Mouse (Mus musculus) cortical plate, adult 2 months (tissue): ENCODE data around the gene 2310034G01Rik. TPM values are rescaled to one million over a fixed set of nuclear protein-coding genes. Genes with fewer than 3 reads are reported as not detected.

ENCODE experiments used
- H3K27ac ChIP-seq: fragments of 200-500 bp; 2 replicates; pipeline ENCODE4 v1.5.1; 2012; ENCODE audit warnings: low read length, control low read depth, inconsistent platforms; ENCODE audit not compliant: insufficient read depth
- H3K4me1 ChIP-seq: fragments of 200-500 bp; 2 replicates; pipeline ENCODE4 v1.6.1; 2011; ENCODE audit warnings: low read length; ENCODE audit not compliant: control insufficient read depth, insufficient read depth
- H3K4me3 ChIP-seq: fragments of 200-500 bp; 2 replicates; pipeline ENCODE4 v1.5.1; 2011; ENCODE audit warnings: mild to moderate bottlenecking, low read length, control low read depth; ENCODE audit not compliant: insufficient read depth
- CTCF ChIP-seq: fragments of 200-500 bp; IDR thresholded peaks from 2 replicates; pipeline ENCODE4 v1.5.1; 2011; ENCODE audit warnings: mild to moderate bottlenecking, control low read depth, low read length; ENCODE audit not compliant: insufficient read depth; ENCODE audit errors: extremely low read depth
- POLR2A ChIP-seq: fragments of 200-500 bp; IDR thresholded peaks from 2 replicates; pipeline ENCODE4 v1.6.1; 2011; ENCODE audit warnings: mild to moderate bottlenecking, low read length, control low read depth; ENCODE audit not compliant: insufficient read depth; ENCODE audit errors: extremely low read depth
- polyA plus RNA-seq: library from polyadenylated mRNA; depleted of rRNA; stranded (reverse); fragments of >200 nt; gene quantifications from 2 replicates; pipeline ENCODE4 v1.2.3, GENCODE M21; 2012

The 2310034G01Rik gene
- polyA plus RNA-seq, 1 experiment: 1.7 TPM

DNA sequence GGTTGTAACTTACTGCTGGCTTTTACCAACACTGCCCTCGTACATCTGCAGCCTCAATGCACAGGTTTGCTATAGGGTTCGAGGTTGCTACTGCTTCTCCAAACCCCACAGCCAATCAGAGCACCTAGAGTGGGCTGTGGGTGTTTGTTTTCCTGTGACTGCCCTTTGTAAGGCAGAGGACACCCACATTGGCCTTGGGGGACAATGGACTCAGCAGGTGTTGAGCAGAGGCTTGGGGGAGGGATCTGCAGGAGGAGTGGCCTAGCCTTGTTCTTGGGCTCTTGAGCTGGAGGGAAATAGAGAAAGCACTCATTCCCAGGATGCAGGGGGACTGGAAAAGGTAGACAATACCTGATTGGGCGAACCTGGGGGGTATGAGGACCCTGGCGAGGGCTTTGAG is 8.3 kb upstream of the 2310034G01Rik start:
- no peak overlapping the region for H3K27ac ChIP-seq
- TF ChIP-seq POLR2A (no peak), CTCF (no peak)
- H3K4me3 ChIP-seq: no peak overlapping the region
- no peaks in the 10 kb centered on the region for H3K4me1 ChIP-seq

DNA sequence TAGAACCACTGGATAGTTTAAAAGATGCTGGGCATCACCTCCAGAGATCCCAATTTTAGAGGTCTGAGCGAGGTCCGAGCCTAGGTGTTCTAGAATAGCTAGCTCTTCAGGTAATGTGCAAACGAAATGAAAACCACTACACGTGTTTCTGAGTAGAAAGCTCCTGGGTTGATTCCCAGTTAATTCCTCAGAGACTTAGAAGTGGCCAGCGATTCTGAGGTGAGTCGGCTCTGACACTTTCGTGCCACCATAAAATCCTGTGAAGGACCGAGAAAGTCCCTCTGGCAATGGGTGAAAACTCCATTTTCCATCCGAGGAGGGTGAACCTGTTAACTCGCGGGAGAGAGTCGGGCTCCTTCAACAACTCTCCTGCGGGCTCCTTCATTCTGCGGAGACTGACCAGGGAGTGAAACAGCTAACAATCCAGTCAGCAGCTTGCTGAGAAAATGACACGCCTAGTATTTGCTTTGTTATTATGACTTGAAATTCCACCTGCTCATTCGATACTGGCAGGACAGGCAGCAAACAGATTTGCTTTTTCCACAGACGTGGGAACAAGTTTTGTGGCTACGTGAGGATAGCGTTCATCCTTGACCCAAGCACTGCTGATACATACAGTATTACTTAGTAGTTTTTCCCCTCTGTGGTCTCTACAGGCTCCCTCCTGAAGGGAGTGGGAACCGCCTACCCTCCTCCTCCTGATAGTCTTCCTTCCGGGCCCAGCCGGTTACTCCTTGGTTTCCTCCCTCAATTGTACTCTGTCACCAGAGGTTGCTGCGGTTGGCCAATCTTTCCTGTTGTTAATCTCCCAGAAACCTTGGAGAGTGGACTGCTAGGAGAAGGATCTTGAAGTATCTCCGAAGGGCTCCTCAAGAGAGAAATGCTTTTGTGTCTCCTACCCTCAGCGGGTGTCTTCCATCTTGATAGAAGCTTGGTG is 7.5 kb upstream of the 2310034G01Rik start:
- H3K4me1 ChIP-seq: no peaks in the 10 kb centered on the region
- no peak overlapping the region for H3K27ac ChIP-seq
- no peak for TF ChIP-seq POLR2A
- TF ChIP-seq CTCF: no peak
- peak overlapping the region; percentile 67 for H3K4me3 ChIP-seq

DNA sequence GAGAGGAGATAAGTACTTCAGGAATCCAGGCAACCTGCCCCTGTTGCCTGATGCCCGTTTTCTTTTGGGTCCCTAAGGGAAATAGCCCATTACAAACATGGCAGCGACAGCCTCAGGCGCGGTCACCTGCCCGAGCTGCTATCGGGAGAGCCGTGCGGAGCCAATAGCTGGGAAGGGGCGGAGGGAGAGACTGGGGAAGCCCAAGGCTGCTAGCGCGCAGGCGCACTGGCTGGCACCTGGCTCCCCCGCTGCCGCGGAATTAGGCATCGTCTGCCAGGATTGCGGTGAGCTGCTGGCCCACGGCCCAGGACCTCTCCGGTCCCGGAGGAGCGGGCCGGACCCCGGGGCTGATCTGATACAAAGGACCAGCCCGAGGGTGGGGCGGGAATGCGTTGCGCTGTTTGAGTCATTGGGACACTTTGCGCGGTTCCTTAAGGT is 6.6 kb upstream of the 2310034G01Rik start:
- peak overlapping the region; percentile 67 for H3K4me3 ChIP-seq
- peak overlapping the region; percentile 61; the same call in 1 of the 2 replicates for H3K27ac ChIP-seq
- TF ChIP-seq CTCF (no peak), POLR2A (peak; percentile 78)
- no peaks in the 10 kb centered on the region for H3K4me1 ChIP-seq

DNA sequence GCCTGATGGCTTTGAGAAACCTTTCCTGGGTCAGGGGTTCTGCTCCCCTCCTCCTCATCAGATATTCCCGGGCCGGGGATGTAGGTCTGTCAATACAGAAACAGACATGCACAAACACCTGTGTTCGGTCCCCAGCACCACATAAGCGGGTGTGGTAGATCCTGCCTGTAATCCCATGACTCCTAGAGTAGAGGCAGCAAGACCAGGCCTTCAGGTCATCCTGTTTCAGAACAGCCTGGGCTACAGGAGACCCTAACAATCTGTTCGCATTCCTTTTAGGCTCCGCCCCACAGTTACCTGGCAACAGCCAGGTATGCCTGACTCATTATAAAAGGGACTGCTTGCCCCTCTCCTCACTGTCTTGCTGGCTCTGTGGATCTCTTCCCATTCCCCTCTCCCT is 552 bp downstream of the 2310034G01Rik start:
- TF ChIP-seq POLR2A (no peak), CTCF (no peak)
- H3K4me3 ChIP-seq: peak overlapping the region; percentile 85
- peaks cover 5% of the 10 kb centered on the region; the same call in 1 of the 2 replicates for H3K4me1 ChIP-seq
- no peak overlapping the region for H3K27ac ChIP-seq

DNA sequence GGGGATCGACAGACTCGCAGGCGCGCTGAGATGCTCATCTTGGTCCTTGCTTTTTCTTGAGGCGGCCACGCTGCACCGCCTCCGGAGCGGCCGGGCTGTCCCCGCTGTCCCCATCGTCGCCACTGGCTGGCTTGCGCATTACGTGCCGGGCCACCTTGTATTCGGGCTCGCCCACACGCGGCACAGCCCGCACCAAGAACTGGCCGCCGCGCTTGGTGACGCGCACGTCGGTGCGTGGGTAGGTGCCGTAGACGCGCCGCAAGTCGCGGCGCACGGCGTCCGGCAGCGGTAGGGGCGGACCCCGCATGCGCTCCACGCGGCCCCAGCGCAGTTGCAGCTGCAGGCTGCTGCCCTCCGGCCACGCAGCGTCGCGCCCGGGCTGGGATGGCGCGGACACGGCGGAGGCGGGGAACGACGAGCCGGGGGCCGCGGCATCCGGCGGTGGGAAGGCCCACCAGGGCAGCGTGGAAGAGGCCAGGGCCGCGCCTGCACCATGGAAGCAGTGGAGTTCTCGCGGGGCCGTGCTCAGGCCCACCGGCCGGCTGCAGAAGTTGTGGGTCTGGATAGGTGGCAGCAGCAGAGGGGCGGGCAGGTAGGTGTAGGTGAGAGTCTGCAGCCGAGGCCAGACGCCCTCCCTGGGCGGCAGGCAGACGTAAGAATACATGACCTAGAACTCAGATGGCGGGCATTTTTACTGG is 1.2 kb downstream of the 2310034G01Rik start:
- H3K27ac ChIP-seq: peak overlapping the region; percentile 96
- TF ChIP-seq CTCF: no peak
- peak; percentile 77 for TF ChIP-seq POLR2A
- H3K4me1 ChIP-seq: peaks cover 5% of the 10 kb centered on the region; the same call in 1 of the 2 replicates
- H3K4me3 ChIP-seq: peak overlapping the region; percentile 85

DNA sequence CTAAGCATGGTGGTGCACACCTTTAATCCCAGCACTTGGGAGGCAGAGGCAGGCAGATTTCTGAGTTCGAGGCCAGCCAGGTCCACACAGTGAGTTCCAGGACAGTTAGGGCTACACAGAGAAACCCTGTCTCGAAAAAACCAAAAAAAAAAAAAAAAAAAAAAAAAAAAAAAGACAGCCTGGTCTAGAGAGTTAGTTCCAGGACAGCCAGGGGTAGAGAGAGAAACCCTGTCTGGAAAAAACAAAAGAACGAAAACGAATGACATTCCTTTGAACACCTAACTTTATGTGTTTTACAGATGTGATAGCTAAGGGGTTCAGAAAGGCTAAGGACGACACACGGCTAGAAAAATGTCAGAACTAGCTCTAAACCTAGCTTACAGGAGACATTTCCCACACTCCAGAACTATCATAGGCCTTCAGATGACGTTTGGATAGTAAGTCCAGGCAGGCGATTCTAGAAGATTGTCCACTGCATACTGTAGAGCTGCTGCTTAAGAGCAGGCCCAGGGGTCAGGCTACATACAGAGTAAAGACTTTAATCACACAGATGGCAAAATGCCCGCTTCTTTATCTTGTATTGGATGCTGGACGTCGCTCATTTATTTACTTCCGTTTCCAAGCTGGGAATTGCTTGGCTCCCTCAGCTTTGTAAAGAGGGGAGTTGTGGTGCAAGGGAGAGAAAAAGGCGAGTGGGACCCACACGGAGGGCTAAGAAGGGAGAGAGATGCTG is 2.0 kb downstream of the 2310034G01Rik start:
- TF ChIP-seq CTCF (no peak), POLR2A (no peak)
- peaks cover 5% of the 10 kb centered on the region; the same call in 1 of the 2 replicates for H3K4me1 ChIP-seq
- peak overlapping the region; percentile 96 for H3K27ac ChIP-seq
- peak overlapping the region; percentile 85 for H3K4me3 ChIP-seq

DNA sequence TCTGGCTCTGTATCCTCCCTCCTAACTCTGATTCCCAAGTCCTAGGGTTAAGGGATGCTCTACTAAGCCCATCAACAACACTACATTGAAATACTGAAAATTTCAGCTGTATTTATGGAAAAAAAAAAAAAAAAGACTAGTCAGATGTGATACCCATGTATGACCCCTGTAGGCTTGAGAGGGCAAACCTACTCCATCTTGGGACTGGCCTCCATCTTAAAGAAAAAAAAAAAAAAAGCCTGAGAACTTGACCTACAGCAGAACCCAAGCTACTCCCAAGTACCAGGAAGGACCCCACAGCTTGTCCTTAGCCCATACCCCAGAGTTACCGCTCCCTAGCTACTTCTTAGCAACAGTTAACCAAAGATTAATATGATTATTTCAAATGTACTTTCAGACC is 3.0 kb downstream of the 2310034G01Rik start:
- no peak overlapping the region for H3K4me3 ChIP-seq
- no peak for TF ChIP-seq CTCF
- no peak for TF ChIP-seq POLR2A
- H3K4me1 ChIP-seq: peaks cover 5% of the 10 kb centered on the region; the same call in 1 of the 2 replicates
- H3K27ac ChIP-seq: no peak overlapping the region

DNA sequence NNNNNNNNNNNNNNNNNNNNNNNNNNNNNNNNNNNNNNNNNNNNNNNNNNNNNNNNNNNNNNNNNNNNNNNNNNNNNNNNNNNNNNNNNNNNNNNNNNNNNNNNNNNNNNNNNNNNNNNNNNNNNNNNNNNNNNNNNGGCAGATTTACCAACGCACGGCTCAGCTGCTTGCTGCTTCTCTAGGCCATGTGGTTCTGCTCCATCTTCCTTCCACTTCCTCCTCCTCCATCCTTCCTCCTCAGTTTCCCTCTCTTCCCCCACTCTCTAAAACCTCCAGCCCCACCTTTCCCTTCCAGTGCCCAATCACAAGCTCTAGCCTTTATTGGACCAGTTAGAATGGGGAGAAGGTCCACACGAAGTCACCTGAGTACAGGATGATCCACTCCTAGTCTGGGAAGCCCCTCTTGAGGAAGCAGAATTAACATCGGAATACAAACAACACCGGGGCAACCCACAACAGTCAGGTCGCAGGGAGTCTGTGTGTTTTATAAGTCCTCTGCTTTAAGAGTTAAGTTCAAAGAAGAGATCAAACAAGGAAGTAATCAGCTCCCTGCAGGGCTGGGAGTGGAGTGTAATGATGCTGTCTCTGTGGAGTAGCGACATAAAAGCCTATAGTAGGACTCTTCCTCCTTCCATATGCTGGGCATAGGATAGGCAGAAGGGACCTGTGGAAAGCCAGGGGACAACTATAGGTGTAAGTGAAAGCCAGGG is 5.2 kb downstream of the 2310034G01Rik start:
- TF ChIP-seq POLR2A (no peak), CTCF (no peak)
- H3K4me1 ChIP-seq: 0 out of 2 replicates have a peak, but pooled peaks cover 1% of the 10 kb centered on the region
- no peak overlapping the region for H3K27ac ChIP-seq
- H3K4me3 ChIP-seq: no peak overlapping the region
